Mouse (Mus musculus) naive thymus-derived CD4-positive, alpha-beta T cell, adult 5 months (primary cell): ENCODE data around the gene Large1. TPM values are rescaled to one million over a fixed set of nuclear protein-coding genes. Genes with fewer than 3 reads are reported as not detected.

Experiments used
- polyA plus RNA-seq: library from polyadenylated mRNA; unstranded; fragments of 100-300 nt; shearing (Covaris generic); gene quantifications from one replicate; pipeline ENCODE4 v1.2.1, GENCODE M21; 2017

Large1 gene
- polyA plus RNA-seq: 0.19 TPM

DNA sequence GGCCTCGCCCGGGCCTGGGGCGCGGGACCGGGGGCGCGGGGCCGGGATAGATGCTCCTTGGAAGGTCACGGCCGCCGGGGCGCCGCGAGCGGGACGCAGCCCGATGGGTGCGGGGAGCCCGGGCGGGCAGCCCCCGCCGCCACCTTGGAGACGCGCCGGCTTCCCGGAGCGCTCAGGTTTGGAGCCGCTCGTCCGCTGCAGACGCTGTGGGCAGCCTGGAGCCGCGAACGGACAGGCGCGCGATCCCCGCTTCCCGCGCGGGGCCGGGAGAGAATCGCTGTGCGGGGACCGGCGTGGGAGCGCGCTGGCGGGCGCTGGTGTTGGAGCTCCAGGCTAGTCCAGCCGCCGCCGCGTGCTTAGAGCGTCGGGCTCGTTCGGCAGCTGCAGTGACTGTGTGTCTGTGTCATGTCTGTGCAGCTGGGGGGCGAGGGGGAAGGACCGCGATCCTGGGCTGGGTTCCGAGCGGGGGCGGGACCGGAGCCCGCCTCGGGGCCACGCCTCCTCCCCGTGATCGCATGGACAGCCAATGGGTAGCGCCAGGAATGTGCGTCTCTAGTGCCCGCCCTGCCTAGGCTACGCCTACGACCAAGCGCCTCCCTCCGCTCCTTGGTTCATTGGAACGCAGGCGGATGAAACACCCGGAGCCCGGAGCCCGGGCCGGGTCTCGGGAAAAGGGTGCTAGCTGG lies at the start of gene Large1:
Gene Large1, minus strand, starts transcription at position 433 of the 686 bp plus-strand sequence.

